Mouse (Mus musculus): ENCODE measurements around the gene Nup133. TPM values are rescaled to one million over a fixed set of nuclear protein-coding genes. Genes with fewer than 3 reads are reported as not detected.

The Nup133 gene
- total and polyA plus RNA-seq, 3 experiments: 49.6 to 58.1 (median 58.0) TPM

GRCm38 (mm10) chr8:123883094-123883493, 66.0 kb downstream of the Nup133 start:
- TF ChIP-seq MAX (IDR thresholded peaks at IDR 0.05; ENCODE audit: low read length) (no peak), ZNF384 (IDR thresholded peaks at IDR 0.05; ENCODE audit: low read depth, low read length) (no peak), RAD21 (IDR thresholded peaks at IDR 0.05; ENCODE audit: low read depth, low read length) (no peak), MXI1 (IDR thresholded peaks at IDR 0.05; ENCODE audit: low read depth, low read length) (no peak), SIN3A (IDR thresholded peaks at IDR 0.05; ENCODE audit: low read length) (no peak), ELF1 (IDR thresholded peaks at IDR 0.05; ENCODE audit: low read depth, low read length) (no peak), ZC3H11A (IDR thresholded peaks at IDR 0.05; ENCODE audit: low read depth, low read length) (no peak), E2F4 (IDR thresholded peaks at IDR 0.05; ENCODE audit: borderline replicate concordance, low read depth, low read length) (no peak), MYB (IDR thresholded peaks at IDR 0.05; ENCODE audit: low read depth, low read length) (no peak), TBP (IDR thresholded peaks at IDR 0.05; ENCODE audit: low read depth, low read length) (no peak)
- Histone ChIP-seq H3K4me1 (ENCODE audit: control insufficient read depth in 1 of 2, insufficient read depth in 2 of 2, low read length in 2 of 2) (peaks cover 0 to 2% of the 10 kb centered on the region in 2 experiments; a peak in 1 of 4 replicates), H3K9ac (ENCODE audit: control insufficient read depth, low read depth, low read length, poor library complexity, severe bottlenecking) (no peak overlapping the region), H3K36me3 (ENCODE audit: control insufficient read depth in 1 of 2, insufficient read depth in 2 of 2, low read length in 2 of 2) (no peaks in the 10 kb centered on the region; a peak in 1 of 4 replicates), H3K27me3 (ENCODE audit: control insufficient read depth in 1 of 2, insufficient read depth in 2 of 2, low read length in 2 of 2) (peaks cover 2 to 5% of the 10 kb centered on the region in 2 experiments; a peak in 2 of 4 replicates), H3K79me2 (ENCODE audit: control insufficient read depth, insufficient read depth, low read length, poor library complexity) (no peaks in the 10 kb centered on the region), H3K27ac (ENCODE audit: control insufficient read depth, low read depth, low read length) (no peak overlapping the region), H3K9me3 (replicated peaks; ENCODE audit: insufficient read depth, low read length) (no peaks in the 10 kb centered on the region), H3K4me3 (ENCODE audit: control insufficient read depth in 1 of 2, insufficient read depth in 1 of 2, low read depth in 2 of 2, low read length in 2 of 2) (no peak overlapping the region)
- DNase-seq (ENCODE audit: low read depth, low spot score): no peak

GRCm38 (mm10) chr8:123882412-123882811, 66.7 kb downstream of the Nup133 start:
- Histone ChIP-seq H3K9ac (ENCODE audit: control insufficient read depth, low read depth, low read length, poor library complexity, severe bottlenecking) (no peak overlapping the region), H3K4me3 (ENCODE audit: control insufficient read depth in 1 of 2, insufficient read depth in 1 of 2, low read depth in 2 of 2, low read length in 2 of 2) (no peak overlapping the region), H3K79me2 (ENCODE audit: control insufficient read depth, insufficient read depth, low read length, poor library complexity) (no peaks in the 10 kb centered on the region), H3K27ac (ENCODE audit: control insufficient read depth, low read depth, low read length) (no peak overlapping the region), H3K27me3 (ENCODE audit: control insufficient read depth in 1 of 2, insufficient read depth in 2 of 2, low read length in 2 of 2) (peaks cover 2 to 5% of the 10 kb centered on the region in 2 experiments; a peak in 2 of 4 replicates), H3K9me3 (replicated peaks; ENCODE audit: insufficient read depth, low read length) (no peaks in the 10 kb centered on the region), H3K36me3 (ENCODE audit: control insufficient read depth in 1 of 2, insufficient read depth in 2 of 2, low read length in 2 of 2) (no peaks in the 10 kb centered on the region; a peak in 1 of 4 replicates), H3K4me1 (ENCODE audit: control insufficient read depth in 1 of 2, insufficient read depth in 2 of 2, low read length in 2 of 2) (peaks cover 0 to 2% of the 10 kb centered on the region in 2 experiments; a peak in 1 of 4 replicates)
- DNase-seq (ENCODE audit: low read depth, low spot score): no peak
- TF ChIP-seq E2F4 (IDR thresholded peaks at IDR 0.05; ENCODE audit: borderline replicate concordance, low read depth, low read length): no peak
- TF ChIP-seq CTCF (IDR thresholded peaks at IDR 0.05 in 2 of 3, conservative IDR thresholded peaks at IDR 0.05 in 1 of 3; ENCODE audit: control insufficient read depth in 1 of 3, insufficient read depth in 1 of 3, low read depth in 2 of 3, low read length in 3 of 3, poor library complexity in 1 of 3, severe bottlenecking in 1 of 3): no peak
- no peak for TF ChIP-seq EP300 (IDR thresholded peaks at IDR 0.05; ENCODE audit: low read depth in 1 of 2, low read length in 2 of 2)
- no peak for TF ChIP-seq MAZ (IDR thresholded peaks at IDR 0.05; ENCODE audit: low read depth, low read length)
- no peak for TF ChIP-seq BHLHE40 (IDR thresholded peaks at IDR 0.05; ENCODE audit: borderline replicate concordance, low read depth, low read length)
- no peak for TF ChIP-seq TCF12 (IDR thresholded peaks at IDR 0.05; ENCODE audit: low read depth, low read length)
- no peak for TF ChIP-seq POLR2AphosphoS5 (IDR thresholded peaks at IDR 0.05; ENCODE audit: borderline replicate concordance, low read depth, low read length)
- TF ChIP-seq USF2 (IDR thresholded peaks at IDR 0.05; ENCODE audit: borderline replicate concordance in 1 of 2, insufficient read depth in 1 of 2, low read depth in 1 of 2, low read length in 2 of 2): no peak
- TF ChIP-seq HCFC1 (IDR thresholded peaks at IDR 0.05; ENCODE audit: low read depth, low read length): no peak
- no peak for TF ChIP-seq JUND (IDR thresholded peaks at IDR 0.05; ENCODE audit: low read depth, low read length)
- no peak for TF ChIP-seq ZNF384 (IDR thresholded peaks at IDR 0.05; ENCODE audit: low read depth, low read length)
- TF ChIP-seq MYC (IDR thresholded peaks at IDR 0.05; ENCODE audit: low read depth, low read length): no peak
- TF ChIP-seq USF1 (IDR thresholded peaks at IDR 0.05; ENCODE audit: low read depth, low read length): no peak
- no peak for TF ChIP-seq MYB (IDR thresholded peaks at IDR 0.05; ENCODE audit: low read depth, low read length)
- TF ChIP-seq POLR2AphosphoS2 (IDR thresholded peaks at IDR 0.05; ENCODE audit: low read length): no peak
